Mouse (Mus musculus) small intestine, adult 2 months (tissue): ENCODE data around the gene Bckdhb.

ENCODE experiments used
- CTCF ChIP-seq: fragments of 200-500 bp; IDR thresholded peaks from 2 replicates; pipeline ENCODE4 v1.5.1; 2012; ENCODE audit warnings: low read depth, mild to moderate bottlenecking, control low read depth, inconsistent platforms, low read length, moderate library complexity, mixed read lengths; ENCODE audit not compliant: insufficient replicate concordance, insufficient read length; ENCODE audit errors: extremely low read depth
- POLR2A ChIP-seq: fragments of 200-500 bp; IDR thresholded peaks from 2 replicates; pipeline ENCODE4 v1.6.1; 2012; ENCODE audit warnings: low read depth, mild to moderate bottlenecking, control low read depth, inconsistent platforms, low read length, moderate library complexity

DNA sequence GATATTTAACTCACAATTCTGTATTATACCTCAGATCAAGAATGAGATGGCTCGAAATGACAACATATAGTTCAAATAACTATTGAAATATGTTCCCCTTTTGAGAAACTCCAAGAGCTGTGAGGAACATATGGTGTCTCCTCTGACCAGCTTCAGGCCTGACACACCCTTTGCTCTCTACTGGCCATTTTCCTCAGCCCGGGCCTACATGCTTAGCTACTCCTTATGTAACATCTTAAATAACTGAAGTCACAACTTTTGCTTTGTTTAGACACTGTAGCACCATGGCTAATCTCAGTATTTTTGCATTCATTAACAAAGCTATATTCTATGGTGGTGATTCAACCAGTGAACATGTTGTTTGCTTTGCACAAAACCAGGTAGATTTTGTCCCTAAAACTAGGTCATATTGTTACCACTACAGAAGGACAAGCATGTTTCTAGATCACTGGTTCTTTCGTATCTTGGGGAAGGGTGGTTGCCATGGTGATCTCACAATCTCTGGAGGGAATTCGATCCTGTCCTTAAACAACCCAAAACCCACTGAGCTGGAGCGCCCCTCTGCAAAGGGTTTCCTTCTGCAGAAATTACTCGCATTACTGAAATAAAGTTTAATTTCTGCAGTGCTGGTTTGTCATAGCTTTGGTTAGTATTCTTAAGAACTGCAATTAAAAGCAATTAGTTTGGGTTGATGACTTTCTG lies 185.0 kb downstream of the Bckdhb start:
- no peak for TF ChIP-seq CTCF
- no peak for TF ChIP-seq POLR2A
